Mouse (Mus musculus) lung, postnatal 25 days (tissue): ENCODE results near the gene Stil.
A peak's percentile ranks its signal among the peaks of the same experiment; 100 is the strongest.

ENCODE experiments used
- DNase-seq: peaks from one replicate; pipeline ENCODE4 v3.0.0; 2022; ENCODE audit warnings: low spot score

The Stil gene

DNA sequence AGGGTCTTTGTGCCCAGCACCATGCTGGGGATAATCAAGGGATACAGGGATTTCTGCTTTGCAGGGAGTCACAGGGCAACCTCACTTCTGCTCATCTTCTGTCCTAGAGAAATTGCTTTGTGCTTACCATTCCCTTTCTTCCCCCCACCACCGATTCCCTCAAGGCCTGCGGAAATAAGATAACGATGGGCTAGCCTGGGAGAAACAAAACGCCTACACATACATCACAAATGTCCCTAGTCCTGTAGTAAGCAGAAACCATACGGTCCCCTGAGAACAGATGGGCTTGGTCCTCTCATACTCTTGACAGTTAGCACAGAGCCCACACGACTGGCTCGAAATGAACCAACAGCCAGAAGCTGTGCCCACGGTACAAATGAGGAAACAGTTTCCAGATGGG, 48.2 kb downstream of the Stil start:
- DNase-seq = no peak

DNA sequence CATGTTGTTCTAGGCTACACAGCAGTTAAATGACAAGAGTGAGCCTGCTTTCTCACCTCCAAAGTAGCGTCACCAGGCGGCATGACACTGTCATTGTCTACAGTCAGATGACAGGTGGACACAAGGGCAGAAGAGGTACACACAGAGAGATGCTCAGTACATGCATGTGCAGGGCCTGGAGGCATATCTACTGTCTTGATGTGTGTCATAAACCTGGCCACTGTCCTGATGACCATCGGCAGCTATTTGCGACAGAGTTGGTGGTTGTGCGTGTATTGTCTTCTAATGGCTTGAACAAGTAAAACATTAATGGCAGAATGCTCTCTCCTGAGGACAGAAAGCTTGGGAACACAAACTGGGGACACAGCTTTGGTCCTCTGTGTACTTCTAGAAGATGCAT, 51.3 kb downstream of the Stil start:
- DNase-seq = no peak

DNA sequence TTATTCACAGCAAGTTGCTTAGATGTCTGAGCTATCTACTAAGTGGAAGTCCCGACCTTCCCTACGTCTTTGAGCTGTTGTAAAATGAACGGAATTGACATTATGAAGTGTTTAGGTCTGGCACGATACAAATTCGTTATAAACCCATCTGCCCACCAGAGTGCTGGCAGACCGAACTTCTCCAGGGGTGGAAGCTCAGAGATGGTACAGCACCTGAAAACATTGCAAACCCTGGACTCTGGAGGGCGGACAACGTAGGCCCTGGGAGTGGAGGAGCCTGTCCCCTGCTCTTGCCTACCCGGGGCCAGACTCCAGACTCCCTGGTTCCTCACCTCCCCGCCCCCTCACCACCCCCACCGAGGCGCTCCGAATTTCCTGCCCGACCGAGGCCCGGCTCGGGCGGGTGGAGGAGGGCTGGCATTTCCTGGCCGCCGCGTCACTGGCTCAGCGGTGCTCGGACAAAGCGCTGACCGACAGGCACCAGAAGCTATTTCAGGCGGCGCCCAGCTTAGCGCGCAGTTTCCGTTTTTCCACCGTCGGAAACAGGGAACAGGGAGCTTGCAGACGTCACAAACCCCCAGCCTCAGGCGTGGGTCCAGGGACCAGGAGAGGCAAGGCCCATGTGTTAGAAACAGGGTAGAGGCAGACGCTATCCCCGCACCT, 52.5 kb downstream of the Stil start:
- DNase-seq = peak; percentile 89

DNA sequence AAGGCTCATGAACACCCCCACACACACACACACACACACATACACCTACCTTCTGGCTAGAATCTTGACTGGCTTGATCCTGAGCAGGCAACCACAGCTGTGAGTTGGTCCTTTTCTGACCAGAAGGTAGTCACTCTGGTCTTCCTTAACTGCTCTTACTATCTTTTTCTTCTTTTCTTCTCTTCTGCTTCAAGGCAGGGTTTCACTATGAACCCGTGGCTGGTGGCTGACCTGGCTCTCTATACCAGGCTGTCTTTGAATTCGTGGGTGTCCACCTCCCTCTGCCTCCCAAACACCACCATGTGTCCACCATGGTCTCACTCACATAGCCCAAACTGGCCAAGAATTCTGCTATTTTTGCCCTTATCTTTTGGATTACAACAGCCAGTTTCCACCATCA, 55.1 kb downstream of the Stil start:
- no peak for DNase-seq

DNA sequence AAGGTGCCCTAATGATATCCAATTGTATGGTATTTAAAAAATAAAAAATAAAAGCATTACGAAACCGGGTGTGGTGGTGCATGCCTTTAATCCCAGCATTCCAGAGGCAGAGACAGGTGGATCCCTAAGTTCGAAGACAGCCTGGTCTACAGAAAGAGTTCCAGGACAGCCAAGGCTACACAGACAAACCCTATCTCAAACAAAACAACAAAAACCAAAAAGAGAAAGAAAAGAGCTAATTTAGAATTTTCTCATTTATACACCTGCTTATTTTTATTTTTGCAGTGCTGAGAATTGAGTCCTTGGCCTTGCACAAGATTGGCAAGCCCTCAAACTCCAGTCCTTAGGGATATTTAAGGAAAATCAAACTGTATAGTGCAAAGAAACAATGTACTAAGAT, 55.7 kb downstream of the Stil start:
- no peak for DNase-seq

DNA sequence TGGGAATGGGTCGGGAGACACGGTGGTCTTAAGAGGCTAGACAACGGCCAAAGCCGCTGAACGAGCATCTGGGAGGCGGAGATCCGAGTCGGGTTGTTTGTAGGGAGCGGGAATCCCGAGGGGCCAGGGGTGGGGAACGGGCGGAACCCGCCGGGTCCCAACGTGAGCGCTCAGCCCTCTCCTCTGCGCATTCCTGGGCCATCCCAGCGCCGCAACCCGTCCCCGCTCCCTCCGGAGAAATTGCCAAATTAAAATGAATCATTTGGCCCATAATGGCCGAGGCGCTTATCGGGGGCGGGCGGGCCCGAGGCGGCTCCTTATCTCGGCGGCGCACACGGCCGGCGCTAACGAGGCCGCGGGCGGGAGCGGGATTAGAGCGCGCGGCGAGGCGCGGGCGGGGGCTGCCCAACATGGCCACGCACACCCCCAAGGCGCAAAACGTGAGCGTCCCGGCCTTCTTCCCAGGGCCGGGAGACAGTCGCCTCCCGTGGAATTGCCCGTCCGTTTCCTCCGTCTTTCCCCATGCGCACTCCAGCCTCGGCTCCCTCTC, 56.5 kb downstream of the Stil start, which contains the start of gene Tal1:
Gene Tal1 (plus strand): TSS at position 56 of the 550 bp plus-strand sequence.
- DNase-seq = no peak

DNA sequence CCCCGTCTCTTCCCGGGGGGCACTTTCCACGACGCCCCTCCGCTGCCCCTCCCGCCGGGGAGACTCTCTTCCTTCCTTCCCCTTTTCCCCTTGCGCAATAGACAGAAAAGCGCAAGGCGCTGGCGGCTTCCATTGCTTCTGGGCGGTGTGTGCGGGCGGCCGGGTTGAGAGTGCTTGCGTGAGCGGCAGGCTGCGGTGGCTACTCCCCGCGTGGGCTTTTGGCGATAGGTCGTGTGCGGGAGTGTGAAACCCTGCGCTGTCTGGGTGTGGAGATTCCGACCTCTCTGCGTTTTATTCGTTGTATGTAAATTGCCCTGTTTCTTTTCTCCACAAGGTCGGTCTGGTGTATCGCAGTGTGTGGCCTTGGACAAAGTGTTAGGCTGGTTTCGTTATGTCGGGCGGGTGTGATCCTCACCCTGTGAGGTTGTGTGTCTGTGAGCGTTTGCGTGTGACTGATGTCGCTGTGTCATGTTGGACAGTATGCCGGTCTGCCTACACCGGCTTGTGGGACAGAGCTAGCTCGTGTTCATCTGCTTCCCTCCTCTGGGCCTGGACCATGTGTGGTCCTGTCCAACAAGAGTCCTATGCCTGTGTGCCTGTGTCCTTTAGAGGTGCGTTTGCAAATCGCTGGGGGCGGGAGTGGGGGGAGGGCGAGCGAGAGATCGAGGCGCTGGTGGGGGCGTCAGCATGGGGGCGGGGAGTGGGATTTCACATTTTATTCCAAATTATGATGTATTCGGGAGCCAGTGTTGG, 57.1 kb downstream of the Stil start:
- DNase-seq = peak; percentile 71

DNA sequence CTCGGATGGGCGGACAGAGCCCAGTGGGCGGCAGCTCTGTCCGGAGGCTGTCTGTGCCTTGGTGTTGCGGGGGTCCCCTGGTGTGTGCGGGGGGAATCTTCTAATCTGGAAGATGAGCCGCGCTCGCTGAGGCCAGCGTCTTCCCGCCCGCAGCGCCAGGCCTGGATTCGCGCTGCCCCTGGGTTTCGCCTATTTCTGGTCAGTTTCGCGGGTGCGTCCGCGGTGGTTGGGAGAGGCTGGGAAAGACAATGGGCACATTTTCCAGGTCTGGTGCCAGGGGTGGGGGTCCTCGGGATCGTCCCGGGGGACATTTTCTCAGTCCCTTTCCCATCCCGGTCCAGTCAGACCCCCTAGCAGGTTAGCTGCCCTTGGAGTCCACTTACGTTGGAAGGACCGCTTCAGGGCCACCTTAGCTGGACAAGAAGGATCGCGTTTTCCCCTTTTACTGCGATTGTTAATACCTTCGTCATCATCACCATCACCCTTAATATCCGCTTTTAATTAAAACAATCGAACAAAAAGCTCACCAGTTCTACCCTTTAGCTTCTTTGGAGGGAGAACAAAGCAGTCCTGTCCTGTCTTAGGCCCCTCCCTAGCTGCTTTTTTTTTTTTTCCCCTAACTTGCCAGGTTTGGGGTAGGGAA, 57.8 kb downstream of the Stil start:
- DNase-seq = no peak

DNA sequence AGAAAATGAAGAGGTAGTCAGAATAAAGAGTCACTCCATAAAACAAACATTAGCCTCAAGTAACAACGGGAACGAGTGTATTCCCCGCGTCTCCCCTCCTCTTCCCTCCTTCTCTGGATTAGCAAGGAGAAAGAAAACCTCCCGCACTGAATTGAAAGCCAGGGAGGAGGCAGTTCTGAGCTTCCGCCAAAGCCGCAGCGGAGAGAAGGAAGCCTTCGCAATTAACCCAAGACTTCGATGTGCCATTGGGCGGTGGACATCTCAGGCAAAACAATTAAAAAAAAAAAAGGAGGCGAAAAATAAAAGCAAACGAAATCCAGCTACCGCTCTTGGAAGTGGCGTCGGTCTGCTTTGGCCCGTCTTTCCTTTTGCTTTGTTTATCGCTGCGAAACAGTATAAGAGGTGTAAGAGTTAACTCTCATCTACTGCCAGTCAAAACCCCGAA, 58.4 kb downstream of the Stil start:
- no peak for DNase-seq

DNA sequence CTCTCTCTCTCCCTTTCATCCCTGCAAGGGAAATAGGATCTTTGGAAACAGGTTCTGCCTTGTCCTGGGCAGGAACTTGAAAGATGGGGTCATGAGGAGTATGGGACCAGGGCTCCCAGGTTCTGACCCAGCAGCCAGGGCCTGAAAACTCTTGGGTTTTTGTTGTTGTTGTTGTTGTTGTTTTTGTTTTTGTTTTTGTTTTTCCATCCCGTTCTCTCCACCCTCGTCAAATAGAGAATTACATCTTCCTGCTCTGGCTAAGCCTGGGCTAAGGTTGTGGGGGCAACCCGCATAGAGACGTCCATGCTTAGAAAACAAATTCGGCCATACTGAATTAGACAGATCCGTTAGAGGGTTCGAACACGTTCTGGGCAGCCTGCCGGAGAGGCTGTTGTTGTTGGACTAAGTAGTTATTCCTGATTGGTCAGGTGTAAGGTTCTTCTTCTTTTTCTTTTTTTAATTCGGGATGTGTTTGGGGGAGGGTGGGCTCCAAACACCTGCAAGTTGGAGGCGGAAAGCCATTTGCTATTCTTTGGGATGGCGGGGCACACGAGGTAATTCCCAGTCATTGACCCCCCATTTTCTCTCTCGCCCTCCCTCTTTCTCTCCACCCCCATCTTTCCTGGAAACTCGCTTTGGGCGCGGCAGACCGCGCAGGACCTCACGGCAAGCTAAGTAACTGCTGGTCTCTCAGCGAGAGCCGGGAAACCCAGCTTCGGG, 59.1 kb downstream of the Stil start:
- no peak for DNase-seq

DNA sequence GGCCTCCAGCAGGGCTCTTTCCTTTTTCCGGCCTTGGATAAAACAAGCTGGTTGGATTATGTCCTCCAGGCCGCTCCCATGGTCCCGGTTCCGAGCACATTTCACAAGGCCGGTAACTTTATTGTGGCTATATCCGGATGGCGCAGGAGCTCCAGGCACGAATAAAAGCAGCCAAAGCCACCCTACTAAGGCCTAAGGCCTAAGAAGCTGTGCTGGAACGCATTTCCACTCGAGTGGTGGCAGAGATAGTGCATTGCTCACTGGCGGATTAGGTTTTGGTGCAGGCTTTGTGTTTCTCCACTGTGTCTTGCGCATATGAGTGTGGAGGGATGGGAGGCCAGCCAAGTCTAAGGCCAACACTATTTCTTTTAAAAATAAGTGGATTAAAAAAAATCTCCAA, 59.9 kb downstream of the Stil start:
- no peak for DNase-seq

DNA sequence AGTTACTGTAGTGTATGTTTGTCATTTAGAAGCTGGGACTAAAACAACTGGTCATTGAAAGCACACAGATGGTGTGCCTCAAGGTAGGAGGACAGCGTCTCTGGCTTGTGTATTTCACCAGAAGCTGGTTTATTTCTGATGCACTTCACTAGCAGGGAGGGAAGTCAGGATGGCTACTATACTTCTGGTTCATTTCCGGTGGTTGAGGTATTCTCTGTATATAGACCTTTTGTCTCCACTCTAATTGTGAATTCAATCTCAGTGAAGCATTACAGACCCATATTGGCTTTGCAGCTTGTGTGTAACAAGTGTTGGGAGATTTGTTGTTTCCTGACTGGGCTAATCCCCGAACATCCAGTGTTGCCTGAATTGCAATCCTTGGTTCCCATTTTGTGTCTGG, 60.8 kb downstream of the Stil start:
- DNase-seq = no peak

DNA sequence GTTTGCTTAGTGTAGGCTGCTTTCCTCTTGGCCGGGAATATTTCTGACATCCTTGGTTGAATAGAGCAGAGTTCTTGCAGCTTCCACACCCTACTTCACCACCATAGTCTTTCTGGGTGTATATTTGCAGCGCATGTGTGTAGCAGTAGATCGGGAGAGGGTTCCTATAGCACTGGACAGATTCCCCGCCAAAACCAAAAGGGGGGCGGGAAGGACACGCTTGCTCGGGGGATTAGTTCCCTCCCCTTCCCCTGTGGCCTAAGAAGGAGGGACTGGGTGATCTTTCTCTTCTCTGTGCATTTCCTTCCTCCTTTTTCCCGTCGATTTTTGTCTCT, 62.5 kb downstream of the Stil start:
- DNase-seq = no peak

DNA sequence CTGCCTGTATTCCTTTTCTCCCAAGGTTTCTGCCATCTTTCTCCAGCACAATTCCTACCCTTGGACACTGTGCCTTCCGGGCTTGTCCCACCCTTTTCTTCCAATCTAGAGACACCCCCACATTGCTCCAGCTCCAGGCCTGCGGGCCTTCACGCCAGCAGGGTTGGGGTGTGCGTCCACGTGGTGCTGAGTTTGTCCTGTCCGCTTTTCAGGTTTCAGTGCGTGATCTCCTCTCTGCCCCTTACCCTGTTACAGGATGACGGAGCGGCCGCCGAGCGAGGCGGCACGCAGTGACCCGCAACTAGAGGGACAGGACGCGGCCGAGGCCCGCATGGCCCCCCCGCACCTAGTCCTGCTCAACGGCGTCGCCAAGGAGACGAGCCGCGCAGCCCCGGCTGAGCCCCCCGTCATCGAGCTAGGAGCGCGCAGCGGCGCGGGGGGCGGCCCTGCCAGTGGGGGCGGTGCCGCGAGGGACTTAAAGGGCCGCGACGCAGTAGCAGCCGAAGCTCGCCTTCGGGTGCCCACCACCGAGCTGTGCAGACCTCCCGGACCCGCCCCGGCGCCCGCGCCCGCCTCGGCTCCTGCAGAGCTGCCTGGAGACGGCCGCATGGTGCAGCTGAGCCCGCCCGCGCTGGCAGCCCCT, 63.0 kb downstream of the Stil start:
- DNase-seq = no peak

DNA sequence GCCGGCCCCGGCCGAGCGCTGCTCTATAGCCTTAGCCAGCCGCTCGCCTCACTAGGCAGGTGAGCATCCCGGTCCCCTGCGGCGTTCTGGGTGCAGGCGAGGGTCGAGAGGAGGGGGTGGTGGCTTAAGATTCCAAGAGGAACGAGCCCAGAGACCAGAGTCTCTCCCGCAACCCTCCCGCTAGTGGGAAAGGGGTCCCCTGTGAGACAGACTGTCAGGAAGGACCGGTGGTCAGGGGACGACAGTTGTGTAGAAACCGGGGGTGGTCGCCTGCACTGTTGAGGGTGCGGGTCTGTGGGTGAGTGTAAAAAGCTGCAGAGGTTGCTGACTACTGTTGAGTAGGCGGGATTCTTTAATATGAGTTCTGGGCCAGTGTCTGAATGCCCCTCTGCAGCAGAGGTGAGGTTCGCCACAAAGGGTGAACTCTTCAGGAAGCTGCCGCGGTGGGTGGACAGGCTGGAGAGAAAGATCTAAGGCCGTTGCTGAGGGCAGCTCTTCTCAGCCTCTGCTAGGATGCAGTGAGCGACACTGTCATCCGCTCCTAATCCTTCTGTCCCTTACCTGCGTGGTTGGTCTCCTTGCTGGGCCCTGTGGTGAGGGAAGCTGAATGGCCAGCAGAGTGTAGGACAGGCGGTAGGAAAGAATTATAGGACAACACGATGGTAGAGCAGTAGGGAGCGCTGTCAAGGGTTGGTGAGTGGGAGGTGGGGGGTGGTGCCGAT, 63.7 kb downstream of the Stil start:
- no peak for DNase-seq

DNA sequence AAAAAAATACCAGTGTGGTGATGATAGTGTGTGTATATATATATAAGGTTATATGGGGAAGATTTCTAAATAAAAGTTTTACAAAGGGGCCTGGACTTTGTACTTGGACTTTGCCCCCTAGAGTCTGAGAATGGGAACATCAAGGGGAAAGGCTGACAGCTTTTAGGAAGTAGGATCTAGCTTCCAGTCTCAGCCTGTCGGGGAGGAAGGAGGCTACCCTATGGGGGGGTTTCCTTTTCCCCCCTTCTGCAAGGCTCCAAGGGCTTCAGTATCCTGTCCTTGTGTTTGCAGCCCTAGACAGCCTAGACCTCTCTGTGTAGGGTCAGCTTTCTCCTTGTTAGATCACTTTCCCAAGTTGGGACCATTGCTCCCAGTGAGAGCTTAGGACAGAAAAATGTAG, 71.7 kb downstream of the Stil start:
- DNase-seq = no peak

DNA sequence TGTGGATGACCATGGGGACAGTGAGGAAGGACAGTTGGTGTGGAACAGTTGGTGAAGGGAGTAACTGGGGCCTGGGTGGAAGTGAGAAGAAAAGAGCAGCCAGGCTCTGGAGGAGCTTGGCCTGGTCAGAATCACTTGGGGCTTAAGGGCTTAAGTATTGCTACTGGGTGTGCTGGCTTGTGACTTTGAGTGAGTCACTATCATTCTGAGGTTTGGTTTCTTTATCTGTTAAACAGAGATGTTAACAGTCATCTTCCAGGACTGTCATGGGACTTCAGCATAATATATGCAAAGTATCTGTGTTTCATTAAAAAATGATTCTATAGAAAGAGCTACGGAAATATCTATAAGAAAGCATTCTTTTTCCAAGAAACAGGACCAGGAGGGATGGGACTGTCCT, 74.8 kb downstream of the Stil start:
- no peak for DNase-seq

DNA sequence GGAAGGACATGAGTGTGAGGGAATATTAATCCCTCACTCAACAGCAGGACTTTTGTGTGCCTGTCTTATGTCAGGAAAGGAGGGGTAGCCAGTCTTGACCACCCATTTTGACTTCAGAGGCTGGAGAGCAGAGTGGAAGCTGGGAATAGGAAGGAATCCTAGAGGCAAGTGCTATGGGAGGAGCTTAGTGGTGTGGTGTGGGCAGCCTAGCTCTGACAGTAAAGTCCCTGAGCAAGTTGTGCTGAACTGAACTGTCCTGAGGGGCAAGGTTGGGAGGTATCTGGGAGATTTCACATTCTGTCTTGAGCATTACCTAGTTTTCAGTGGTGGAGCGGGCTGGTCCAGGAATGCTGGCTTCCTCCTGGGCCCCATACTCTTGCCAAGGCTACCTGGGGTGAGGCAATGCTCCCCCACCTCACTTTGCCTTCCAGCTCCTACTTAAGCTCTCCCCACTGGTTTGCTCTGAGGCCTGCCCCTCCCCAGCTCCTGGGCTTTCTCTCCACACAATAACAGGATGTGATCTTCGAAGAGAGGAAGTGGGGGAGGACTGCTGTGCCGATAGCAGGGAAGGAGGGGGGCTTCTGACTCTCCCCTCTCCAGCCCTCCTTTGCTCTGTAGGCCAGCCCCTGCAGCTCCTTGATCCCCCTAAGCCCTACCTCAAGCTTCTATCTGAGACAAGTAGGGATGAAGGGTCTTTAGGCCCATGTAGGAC, 75.4 kb downstream of the Stil start:
- no peak for DNase-seq

DNA sequence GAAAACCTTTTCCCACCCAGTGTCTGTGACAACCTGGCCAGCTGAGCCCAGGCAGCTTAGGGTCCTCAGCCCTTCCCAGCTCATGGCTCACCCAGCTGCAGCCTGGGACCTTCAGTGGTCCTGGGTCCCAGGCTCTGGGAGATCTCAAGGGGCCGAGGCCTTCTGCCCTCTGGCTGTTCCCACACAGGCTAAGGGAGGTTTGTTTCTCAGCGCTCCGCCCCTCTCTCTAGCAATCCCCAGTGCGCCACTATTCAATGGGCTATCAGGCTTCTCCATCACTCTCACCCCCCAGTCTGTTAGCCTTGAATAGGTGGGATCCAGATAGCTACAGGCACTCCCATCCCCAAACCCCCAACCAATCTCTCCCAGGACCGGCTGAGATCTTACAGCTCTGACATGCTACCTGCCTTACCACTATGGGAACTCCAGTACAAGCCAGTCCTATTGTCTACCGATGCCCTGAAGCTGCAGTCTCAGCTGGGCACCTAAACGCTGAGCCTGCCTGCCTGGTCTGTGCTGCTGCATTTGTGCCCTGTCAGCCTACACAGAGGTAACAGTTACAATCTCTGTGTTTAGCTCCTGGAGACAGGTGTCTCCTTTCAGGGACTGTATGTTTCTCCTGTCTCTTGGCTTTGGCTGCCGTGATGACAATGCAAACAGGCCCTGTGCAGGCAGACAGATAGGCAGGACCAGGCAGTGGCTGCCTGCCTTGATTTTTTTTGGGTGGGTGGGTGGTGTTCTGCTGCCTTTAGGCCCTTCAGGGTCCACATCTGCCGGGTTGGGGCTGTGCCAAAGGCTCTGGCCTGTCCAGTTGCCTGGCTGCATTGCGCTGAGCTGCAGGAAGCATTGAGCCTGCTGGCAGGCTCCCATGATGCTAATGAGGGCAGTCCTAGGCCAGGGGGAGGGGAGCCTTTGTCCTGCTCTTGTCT, 79.2 kb downstream of the Stil start:
- no peak for DNase-seq
